Mouse (Mus musculus) embryonic facial prominence, embryonic 15.5 days (tissue): ENCODE results near the gene Map2k5. TPM values are rescaled to one million over a fixed set of nuclear protein-coding genes. Genes with fewer than 3 reads are reported as not detected.

Experiments used
- ATAC-seq: fragments of 200-750 bp; cut with Nextera tagmentation; 2 replicates; pipeline ENCODE4 v1.8.0; 2017; ENCODE audit warnings: low read depth, moderate TSS enrichment; ENCODE audit not compliant: insufficient number of reproducible peaks, low FRiP score, low TSS enrichment
- H3K27ac ChIP-seq: fragments of 300-500 bp; sonication (generic); replicated peaks from 2 replicates; pipeline ENCODE4 v1.5.1; 2015; ENCODE audit warnings: mild to moderate bottlenecking, inconsistent platforms
- H3K27me3 ChIP-seq: fragments of 300-500 bp; sonication (generic); 2 replicates; pipeline ENCODE4 v1.6.1; 2015; ENCODE audit warnings: inconsistent platforms
- H3K36me3 ChIP-seq: fragments of 300-500 bp; sonication (generic); 2 replicates; pipeline ENCODE4 v1.6.1; 2015; ENCODE audit warnings: mild to moderate bottlenecking, inconsistent platforms
- H3K4me1 ChIP-seq: fragments of 300-500 bp; sonication (generic); 2 replicates; pipeline ENCODE4 v1.6.1; 2015; ENCODE audit warnings: inconsistent platforms
- H3K4me2 ChIP-seq: fragments of 300-500 bp; sonication (generic); replicated peaks from 2 replicates; pipeline ENCODE4 v1.6.1; 2015; ENCODE audit warnings: mild to moderate bottlenecking, inconsistent platforms
- H3K4me3 ChIP-seq: fragments of 300-500 bp; sonication (generic); replicated peaks from 2 replicates; pipeline ENCODE4 v1.5.1; 2015; ENCODE audit warnings: mild to moderate bottlenecking, inconsistent platforms
- H3K9ac ChIP-seq: fragments of 300-500 bp; sonication (generic); 2 replicates; pipeline ENCODE4 v1.6.1; 2015; ENCODE audit warnings: inconsistent platforms
- H3K9me3 ChIP-seq: fragments of 300-500 bp; sonication (generic); replicated peaks from 2 replicates; pipeline ENCODE4 v1.6.1; 2016; ENCODE audit warnings: inconsistent platforms
- WGBS: fragments of 180-500 bp; shearing (Covaris S2); methylation state at CpG from one replicate; pipeline ENCODE4 v1.1.7; 2015; 5-methylcytosine and 5-hydroxymethylcytosine counted together
- polyA plus RNA-seq: library from polyadenylated mRNA; unstranded; fragments of >200 nt; fragmentation: Nextera tagmentation; extraction: Ambion mirVana; gene quantifications from 2 replicates; pipeline ENCODE4 v1.2.1, GENCODE M21; 2015

Map2k5 gene
- polyA plus RNA-seq, 1 experiment from 2014 or later: 33.3 TPM

DNA sequence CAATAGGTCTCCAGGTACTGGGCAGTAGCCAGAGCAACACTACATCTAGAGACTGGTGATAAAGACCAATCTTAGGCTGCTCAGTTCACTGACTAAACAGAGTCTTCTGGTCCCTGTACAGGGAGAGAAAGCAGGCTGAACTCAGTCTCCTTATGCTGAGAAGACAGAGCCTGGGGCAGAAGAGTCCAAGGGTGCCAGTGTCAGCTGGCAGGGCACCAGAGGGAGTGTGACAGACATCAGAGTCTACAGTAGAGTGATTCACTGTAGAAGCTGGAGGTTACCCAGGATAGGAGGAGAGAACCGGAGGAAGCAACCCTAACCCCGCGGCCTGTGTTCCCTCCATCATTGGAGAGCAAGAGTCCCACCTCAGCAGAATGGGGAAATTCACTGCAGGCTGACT lies 79.0 kb downstream of the Map2k5 start:
- ATAC-seq: no peak
- Histone ChIP-seq H3K27me3 (no peaks in the 10 kb centered on the region), H3K9me3 (no peaks in the 10 kb centered on the region)

DNA sequence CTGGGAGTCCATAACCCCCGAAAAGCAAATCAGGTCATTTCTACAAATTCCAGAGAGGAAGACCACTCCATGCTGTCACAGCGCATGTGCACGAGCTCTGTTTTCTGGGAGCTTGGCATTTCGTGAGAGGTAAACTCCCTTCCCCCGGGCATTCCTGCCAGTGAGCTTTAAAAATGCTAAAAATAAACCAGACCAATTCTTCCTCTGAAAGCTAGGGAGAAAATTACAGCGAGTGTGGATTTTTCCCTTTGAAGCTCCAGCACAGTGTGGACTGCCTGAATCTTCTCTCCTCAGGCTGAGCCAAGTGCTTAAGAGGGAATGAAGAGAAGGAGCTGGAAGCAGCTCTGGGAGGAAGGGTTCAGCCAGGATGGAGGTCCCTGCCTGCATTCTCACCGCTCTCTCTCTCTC lies 82.1 kb downstream of the Map2k5 start:
- Histone ChIP-seq H3K4me1 (peaks cover 10% of the 10 kb centered on the region; the same call in 1 of the 2 replicates), H3K9me3 (no peaks in the 10 kb centered on the region), H3K9ac (no peak overlapping the region), H3K27me3 (no peaks in the 10 kb centered on the region), H3K27ac (no peak overlapping the region), H3K4me3 (no peak overlapping the region), H3K4me2 (no peak overlapping the region), H3K36me3 (0 out of 2 replicates have a peak, but pooled peaks cover 9% of the 10 kb centered on the region)
- ATAC-seq: no peak
- whole genome bisulfite sequencing: 42% methylated on average over 7 of the region's 7 CpGs

More for the DNA sequence above, 79.0 kb downstream of the Map2k5 start:
- WGBS: 95% methylated on average over 3 of the region's 3 CpGs
- Histone ChIP-seq H3K4me1 (peaks cover 10% of the 10 kb centered on the region; the same call in 1 of the 2 replicates), H3K27ac (no peak overlapping the region), H3K36me3 (peaks cover 13% of the 10 kb centered on the region), H3K4me3 (no peak overlapping the region), H3K9ac (no peak overlapping the region), H3K4me2 (no peak overlapping the region)

DNA sequence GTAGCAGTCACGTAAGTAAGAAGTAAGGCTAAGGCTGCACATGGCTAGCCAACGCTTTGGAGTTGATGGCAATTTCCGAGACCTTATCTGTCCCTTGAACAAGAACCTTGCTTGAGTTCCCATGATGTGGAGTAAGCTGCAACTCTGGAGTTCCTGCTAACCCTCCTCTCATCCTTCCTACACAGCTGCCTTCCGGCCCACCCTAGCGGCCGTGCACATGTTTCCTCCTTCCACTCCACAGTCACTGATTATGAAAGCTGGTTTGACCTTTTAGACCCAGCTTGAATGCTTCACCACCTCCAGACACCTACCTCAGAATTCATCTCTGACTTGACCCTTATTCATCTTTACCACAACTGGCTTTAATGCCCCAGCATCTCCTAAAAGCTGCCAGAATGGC lies 82.9 kb downstream of the Map2k5 start:
- ATAC-seq: no peak
- H3K36me3 ChIP-seq: 0 out of 2 replicates have a peak, but pooled peaks cover 9% of the 10 kb centered on the region
- H3K4me1 ChIP-seq: peaks cover 10% of the 10 kb centered on the region; the same call in 1 of the 2 replicates
- H3K27ac ChIP-seq: no peak overlapping the region
- no peaks in the 10 kb centered on the region for H3K9me3 ChIP-seq
- no peaks in the 10 kb centered on the region for H3K27me3 ChIP-seq
- H3K9ac ChIP-seq: no peak overlapping the region
- H3K4me3 ChIP-seq: no peak overlapping the region
- no peak overlapping the region for H3K4me2 ChIP-seq
- 80% methylated on average over 6 of the region's 6 CpGs for WGBS

DNA sequence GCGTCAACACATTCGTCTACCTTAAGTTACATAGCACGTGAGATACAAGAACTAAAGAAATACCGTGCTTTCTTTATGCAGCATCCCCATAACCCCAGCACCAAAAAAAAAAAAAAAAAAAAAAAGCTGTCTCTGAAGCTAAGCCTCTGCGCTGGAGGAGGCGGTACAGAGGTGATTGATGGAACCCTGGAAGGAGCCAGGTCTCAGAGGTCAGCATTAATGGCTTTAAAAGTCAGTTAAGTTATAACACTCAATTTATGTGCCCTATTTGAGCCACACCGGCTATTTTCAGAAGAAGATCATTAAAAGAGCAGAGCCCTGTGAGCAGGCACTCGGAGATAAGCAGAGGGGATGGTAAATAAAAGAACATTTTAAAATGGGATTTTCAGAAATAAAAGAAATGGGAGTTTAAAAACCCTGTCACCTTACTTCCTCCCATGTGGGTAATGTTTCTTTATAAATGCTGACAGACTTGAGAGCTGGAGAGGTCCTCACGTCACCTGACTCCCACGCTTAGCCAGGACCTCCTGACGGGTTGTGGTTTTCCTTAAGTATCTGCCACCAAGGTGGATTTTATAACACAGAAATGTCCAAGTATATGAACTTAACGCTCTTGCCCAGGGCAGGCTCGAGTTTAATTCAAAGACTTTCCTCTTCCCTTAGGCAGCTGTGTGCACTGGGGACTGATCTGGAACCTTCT lies 83.8 kb downstream of the Map2k5 start:
- H3K4me2 ChIP-seq: no peak overlapping the region
- no peak overlapping the region for H3K4me3 ChIP-seq
- WGBS: 66% methylated on average over 13 of the region's 13 CpGs
- H3K9me3 ChIP-seq: no peaks in the 10 kb centered on the region
- H3K4me1 ChIP-seq: peaks cover 10% of the 10 kb centered on the region; the same call in 1 of the 2 replicates
- no peak overlapping the region for H3K27ac ChIP-seq
- no peaks in the 10 kb centered on the region for H3K27me3 ChIP-seq
- H3K36me3 ChIP-seq: 0 out of 2 replicates have a peak, but pooled peaks cover 9% of the 10 kb centered on the region
- ATAC-seq: no peak
- H3K9ac ChIP-seq: no peak overlapping the region

DNA sequence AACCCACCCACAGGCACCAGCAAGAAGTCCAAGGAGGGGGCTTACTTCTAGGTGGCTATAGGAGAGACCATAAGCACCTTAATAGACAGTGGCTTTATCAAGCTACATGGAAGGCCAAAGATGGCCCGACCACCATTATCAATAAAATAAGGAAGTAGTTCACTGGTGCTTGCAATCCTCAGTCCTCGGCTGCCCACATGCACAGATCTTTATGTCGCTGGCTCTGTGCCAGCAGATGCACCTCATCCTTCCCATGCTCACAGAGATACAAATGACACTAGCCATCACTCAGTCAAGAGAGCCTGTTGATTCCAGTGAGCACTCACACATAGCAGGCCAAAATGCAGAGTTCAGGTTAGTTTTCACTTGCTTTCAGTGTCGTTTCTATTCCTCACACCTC lies 89.0 kb downstream of the Map2k5 start:
- H3K27ac ChIP-seq: no peak overlapping the region
- H3K36me3 ChIP-seq: 0 out of 2 replicates have a peak, but pooled peaks cover 9% of the 10 kb centered on the region
- H3K9me3 ChIP-seq: no peaks in the 10 kb centered on the region
- WGBS: 82% methylated on average over 4 of the region's 4 CpGs
- H3K4me2 ChIP-seq: no peak overlapping the region
- no peaks in the 10 kb centered on the region for H3K27me3 ChIP-seq
- ATAC-seq: no peak
- H3K9ac ChIP-seq: no peak overlapping the region
- no peaks in the 10 kb centered on the region for H3K4me1 ChIP-seq
- H3K4me3 ChIP-seq: no peak overlapping the region

DNA sequence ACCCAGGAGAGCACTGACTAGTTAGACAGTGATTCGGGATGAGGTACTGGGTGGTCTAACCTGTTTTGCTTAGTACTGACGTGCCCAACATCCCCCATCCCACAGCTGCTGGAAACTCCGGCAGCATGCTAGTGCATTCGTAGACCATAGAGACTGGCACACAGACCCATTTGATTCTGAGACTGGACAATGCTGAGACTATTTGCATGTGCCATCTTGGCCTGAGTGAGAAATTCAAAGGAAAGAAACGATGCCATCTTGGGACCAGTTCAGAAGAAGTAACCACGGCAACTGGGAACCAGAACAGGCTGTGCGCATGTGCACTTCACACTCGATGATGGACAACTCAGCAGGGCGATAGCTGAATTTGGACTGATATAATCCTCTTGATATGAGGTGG lies 93.3 kb downstream of the Map2k5 start:
- H3K4me1 ChIP-seq: no peaks in the 10 kb centered on the region
- no peak overlapping the region for H3K4me3 ChIP-seq
- H3K36me3 ChIP-seq: peaks cover 9% of the 10 kb centered on the region
- 82% methylated on average over 9 of the region's 9 CpGs for whole genome bisulfite sequencing
- H3K9me3 ChIP-seq: no peaks in the 10 kb centered on the region
- H3K9ac ChIP-seq: no peak overlapping the region
- no peak overlapping the region for H3K4me2 ChIP-seq
- no peak for ATAC-seq
- H3K27me3 ChIP-seq: no peaks in the 10 kb centered on the region
- H3K27ac ChIP-seq: no peak overlapping the region

DNA sequence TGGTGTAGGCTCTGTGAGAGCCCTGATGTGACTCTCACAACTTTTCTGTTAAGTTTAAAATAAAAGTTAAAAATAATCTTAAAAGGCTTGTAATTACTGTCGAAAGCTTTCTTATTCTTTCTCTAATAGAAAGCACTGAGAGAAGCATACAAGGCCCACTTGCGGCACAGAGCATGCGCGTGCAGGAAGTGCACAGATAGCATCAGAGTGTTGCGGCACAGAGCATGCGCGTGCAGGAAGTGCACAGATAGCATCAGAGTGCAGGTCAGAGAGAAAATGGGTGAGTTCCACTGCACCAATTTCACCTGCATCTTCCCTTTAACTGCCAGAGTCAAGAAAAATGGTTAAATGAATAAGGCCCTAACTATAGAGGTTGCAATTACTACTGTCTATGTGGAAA lies 95.7 kb downstream of the Map2k5 start:
- Histone ChIP-seq H3K36me3 (peaks cover 12% of the 10 kb centered on the region), H3K9ac (no peak overlapping the region), H3K4me1 (no peaks in the 10 kb centered on the region), H3K27me3 (no peaks in the 10 kb centered on the region), H3K4me2 (no peak overlapping the region), H3K4me3 (no peak overlapping the region), H3K27ac (no peak overlapping the region), H3K9me3 (no peaks in the 10 kb centered on the region)
- WGBS: 92% methylated on average over 7 of the region's 7 CpGs
- ATAC-seq: no peak

DNA sequence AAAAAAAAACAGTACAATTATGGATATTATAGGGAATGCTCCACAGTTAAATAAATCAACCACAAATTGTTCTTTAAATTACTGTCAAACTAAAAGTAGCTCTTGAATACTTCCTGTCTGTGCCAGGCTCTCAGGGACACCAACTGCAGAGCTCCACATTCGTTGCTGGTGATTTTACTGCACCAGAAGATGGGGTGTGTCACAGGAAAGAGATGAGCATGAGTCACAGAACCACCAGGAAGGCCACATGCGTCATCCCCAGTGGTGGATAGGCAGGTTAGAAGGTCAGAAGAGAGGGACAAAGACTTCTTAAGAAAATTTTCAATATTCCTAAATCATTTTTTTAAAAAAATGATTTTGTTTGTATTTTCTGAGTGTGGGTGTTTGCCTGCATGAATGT lies 96.6 kb downstream of the Map2k5 start:
- WGBS: 63% methylated on average over 2 of the region's 2 CpGs
- no peak overlapping the region for H3K9ac ChIP-seq
- no peak for ATAC-seq
- no peaks in the 10 kb centered on the region for H3K4me1 ChIP-seq
- no peaks in the 10 kb centered on the region for H3K27me3 ChIP-seq
- H3K9me3 ChIP-seq: no peaks in the 10 kb centered on the region
- no peak overlapping the region for H3K4me3 ChIP-seq
- H3K27ac ChIP-seq: no peak overlapping the region
- peaks cover 12% of the 10 kb centered on the region for H3K36me3 ChIP-seq
- H3K4me2 ChIP-seq: no peak overlapping the region

DNA sequence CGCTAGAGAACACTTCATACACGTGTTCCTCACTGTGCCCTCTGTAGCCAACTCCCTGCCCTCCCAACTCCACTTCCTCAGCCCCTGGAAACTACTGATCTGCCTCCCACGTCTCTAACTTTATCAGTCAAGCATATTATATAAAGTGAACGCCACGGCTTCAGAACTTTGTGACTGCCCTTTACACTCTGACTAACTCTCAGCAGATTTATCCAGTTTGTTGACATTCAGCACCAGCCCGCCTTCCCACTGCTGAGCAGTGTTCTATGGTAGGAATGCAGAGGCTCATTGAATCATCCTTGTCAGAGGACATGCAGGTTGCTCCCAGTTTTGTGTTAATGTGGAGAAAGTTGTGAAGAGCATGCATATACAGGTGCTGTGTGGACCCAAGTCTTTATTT lies 103.9 kb downstream of the Map2k5 start:
- Histone ChIP-seq H3K27ac (no peak overlapping the region), H3K4me2 (no peak overlapping the region), H3K36me3 (peaks cover 3% of the 10 kb centered on the region; the same call in 1 of the 2 replicates), H3K4me3 (no peak overlapping the region), H3K9me3 (no peaks in the 10 kb centered on the region), H3K27me3 (no peaks in the 10 kb centered on the region), H3K9ac (no peak overlapping the region), H3K4me1 (peaks cover 5% of the 10 kb centered on the region; the same call in 1 of the 2 replicates)
- WGBS: 69% methylated on average over 6 of the region's 6 CpGs
- no peak for ATAC-seq

DNA sequence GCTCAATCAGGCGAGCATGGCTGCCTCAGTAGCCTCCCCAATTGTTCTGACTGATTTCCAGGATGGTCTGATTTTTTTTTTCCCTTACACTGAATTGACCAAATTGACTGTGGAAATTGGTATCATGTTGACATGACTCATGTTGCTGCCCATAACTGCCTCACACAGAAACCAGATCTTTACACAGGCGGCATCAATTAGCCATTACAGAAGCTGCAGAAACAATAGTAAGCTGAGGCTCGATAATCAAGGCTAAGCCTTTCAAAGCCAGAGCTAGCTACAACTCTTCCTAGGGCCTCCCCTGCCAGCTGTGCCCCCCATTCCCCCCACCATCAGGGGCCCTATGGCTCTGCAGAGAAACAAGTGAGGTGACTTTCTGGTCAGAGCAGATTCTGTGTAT lies 107.9 kb downstream of the Map2k5 start:
- Histone ChIP-seq H3K4me1 (peaks cover 5% of the 10 kb centered on the region; the same call in 1 of the 2 replicates), H3K4me2 (no peak overlapping the region), H3K27me3 (no peaks in the 10 kb centered on the region), H3K9me3 (no peaks in the 10 kb centered on the region), H3K36me3 (0 out of 2 replicates have a peak, but pooled peaks cover 6% of the 10 kb centered on the region), H3K9ac (no peak overlapping the region), H3K27ac (no peak overlapping the region), H3K4me3 (no peak overlapping the region)
- WGBS: 40% methylated on average over 3 of the region's 3 CpGs
- no peak for ATAC-seq

DNA sequence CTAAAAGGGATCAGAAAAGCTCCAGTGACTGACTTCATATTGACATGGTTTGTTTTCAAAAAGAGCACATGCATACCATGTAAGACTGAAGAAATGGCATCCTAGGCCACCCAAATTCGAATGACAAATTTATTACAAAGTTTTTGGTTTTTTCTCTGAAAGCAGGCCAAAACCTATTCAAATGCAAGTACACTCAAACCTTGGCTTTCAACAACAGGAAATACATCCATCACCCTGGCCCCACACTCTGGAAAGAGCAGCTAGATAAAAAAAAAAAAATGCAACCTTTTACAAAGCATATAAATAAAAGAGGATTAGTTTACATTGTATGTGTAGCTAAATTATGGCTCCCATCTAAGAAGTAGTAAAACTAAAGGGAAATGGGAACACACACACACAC lies 114.5 kb downstream of the Map2k5 start:
- ATAC-seq: no peak
- no peaks in the 10 kb centered on the region for H3K27me3 ChIP-seq
- no peak overlapping the region for H3K4me2 ChIP-seq
- H3K36me3 ChIP-seq: 0 out of 2 replicates have a peak, but pooled peaks cover 9% of the 10 kb centered on the region
- 73% methylated on average over 1 of the region's 1 CpGs for WGBS
- no peak overlapping the region for H3K27ac ChIP-seq
- peaks cover 20% of the 10 kb centered on the region for H3K4me1 ChIP-seq
- H3K9me3 ChIP-seq: no peaks in the 10 kb centered on the region
- H3K4me3 ChIP-seq: no peak overlapping the region
- no peak overlapping the region for H3K9ac ChIP-seq

DNA sequence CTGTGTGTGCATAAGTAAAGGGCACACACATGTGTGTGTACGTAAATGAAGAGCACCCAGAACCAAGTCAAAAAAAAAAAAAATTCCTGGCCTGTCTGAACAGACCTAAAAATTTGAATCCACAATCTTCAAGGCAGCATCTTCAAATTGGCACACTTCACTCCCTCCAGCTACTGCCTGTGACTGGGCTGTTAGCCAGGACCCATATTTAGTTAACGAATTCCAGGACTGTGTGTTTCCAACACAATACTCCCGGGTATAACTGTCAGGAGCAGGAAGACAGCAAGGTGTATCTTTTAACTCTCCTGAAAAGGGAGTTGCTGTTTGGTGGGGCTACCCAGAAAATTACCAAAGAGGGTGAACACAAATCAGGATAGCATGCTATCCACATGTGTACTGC lies 118.9 kb downstream of the Map2k5 start:
- peaks cover 25% of the 10 kb centered on the region for H3K4me1 ChIP-seq
- no peak for ATAC-seq

More for the DNA sequence above, 118.9 kb downstream of the Map2k5 start:
- peaks cover 16% of the 10 kb centered on the region; the same call in 1 of the 2 replicates for H3K36me3 ChIP-seq
- WGBS: 23% methylated on average over 3 of the region's 3 CpGs
- no peak overlapping the region for H3K4me2 ChIP-seq
- H3K27me3 ChIP-seq: no peaks in the 10 kb centered on the region
- H3K27ac ChIP-seq: no peak overlapping the region
- H3K4me3 ChIP-seq: no peak overlapping the region
- H3K9ac ChIP-seq: no peak overlapping the region
- no peaks in the 10 kb centered on the region for H3K9me3 ChIP-seq
